Mouse (Mus musculus) layer of hippocampus, adult 9-11 months (tissue): Measurements from ENCODE around the gene Slc34a3.

Experiments used
- DNase-seq: peaks from one replicate; pipeline ENCODE4 v3.0.0; 2022

The Slc34a3 gene

DNA sequence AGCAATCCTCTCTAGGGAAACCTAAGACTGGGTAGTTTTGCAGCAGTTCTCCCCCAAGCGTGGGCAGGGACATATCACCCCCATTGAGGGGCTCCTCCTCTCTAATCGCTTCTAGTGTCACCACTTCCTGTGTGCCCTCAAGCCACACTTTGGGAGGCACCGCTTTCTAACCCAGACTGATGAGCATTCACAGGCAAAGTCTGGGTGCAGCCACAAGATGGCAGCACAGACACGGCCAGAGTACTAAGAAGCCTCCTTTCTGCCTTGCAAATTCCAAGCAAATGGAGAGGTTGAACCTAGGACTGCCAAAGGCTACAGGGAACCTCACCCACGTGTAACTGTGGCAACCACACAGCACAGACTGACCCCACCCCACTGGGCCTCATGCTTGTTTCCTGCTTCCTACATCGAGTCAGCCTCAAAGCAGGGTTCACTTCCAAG, 40.8 kb downstream of the Slc34a3 start:
- DNase-seq, result peak; percentile 82

DNA sequence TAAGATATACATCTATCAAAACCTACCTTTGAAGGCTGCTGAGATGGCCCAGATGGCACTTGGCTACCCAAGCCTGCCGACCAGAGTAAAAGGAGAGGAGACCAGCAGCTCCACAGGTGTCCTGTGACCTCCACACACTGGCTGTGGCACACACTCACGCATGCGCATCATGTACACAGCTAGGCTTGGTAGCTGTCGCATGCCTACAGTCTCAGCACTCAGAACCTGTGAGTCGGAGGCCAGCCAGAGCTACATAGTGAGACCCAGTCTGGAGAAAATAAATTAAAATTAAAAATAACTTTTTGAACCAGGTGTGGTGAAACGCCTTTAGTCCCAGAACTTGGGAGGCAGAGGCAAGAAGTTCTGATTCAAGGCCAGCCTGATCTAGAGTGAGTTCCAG, 46.3 kb downstream of the Slc34a3 start:
- DNase-seq, result no peak

- DNase-seq, result no peak
Observed at GRCm38 (mm10) chr2:25186575-25186930, 47.6 kb downstream of the Slc34a3 start.

GRCm38 (mm10) chr2:25185625-25186574, 48.3 kb downstream of the Slc34a3 start:
- peak; percentile 40 for DNase-seq

- no peak for DNase-seq
Observed at GRCm38 (mm10) chr2:25184496-25184895, 49.7 kb downstream of the Slc34a3 start.

- DNase-seq, result no peak
Observed at GRCm38 (mm10) chr2:25183336-25183735, 50.8 kb downstream of the Slc34a3 start.

GRCm38 (mm10) chr2:25182664-25183063, 51.5 kb downstream of the Slc34a3 start:
- peak; percentile 41 for DNase-seq

DNA sequence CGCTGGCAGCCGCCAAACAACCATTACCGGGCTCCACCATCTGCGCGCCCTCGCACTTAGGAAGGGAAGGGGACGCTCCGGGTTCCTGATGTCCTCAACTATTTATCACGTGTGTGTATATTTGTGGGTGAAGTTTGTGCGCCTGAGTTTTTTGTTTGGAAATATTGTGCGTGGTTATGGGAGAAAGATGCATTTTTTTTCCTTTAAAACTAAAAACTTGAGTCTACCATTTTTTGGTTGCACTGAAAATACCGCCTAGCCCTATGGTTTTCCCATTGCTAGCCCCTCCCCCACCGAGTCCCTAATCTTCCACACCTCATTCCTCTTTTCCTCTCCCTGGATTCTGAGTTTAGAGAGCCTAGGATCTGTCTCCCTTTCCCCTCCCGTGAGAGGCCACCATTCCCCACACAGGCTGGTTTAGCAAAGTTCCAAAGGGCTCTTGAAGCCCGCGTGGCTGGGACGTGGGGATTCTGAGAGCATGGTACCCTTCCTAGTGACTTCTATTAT, 52.2 kb downstream of the Slc34a3 start:
- DNase-seq, result no peak

DNA sequence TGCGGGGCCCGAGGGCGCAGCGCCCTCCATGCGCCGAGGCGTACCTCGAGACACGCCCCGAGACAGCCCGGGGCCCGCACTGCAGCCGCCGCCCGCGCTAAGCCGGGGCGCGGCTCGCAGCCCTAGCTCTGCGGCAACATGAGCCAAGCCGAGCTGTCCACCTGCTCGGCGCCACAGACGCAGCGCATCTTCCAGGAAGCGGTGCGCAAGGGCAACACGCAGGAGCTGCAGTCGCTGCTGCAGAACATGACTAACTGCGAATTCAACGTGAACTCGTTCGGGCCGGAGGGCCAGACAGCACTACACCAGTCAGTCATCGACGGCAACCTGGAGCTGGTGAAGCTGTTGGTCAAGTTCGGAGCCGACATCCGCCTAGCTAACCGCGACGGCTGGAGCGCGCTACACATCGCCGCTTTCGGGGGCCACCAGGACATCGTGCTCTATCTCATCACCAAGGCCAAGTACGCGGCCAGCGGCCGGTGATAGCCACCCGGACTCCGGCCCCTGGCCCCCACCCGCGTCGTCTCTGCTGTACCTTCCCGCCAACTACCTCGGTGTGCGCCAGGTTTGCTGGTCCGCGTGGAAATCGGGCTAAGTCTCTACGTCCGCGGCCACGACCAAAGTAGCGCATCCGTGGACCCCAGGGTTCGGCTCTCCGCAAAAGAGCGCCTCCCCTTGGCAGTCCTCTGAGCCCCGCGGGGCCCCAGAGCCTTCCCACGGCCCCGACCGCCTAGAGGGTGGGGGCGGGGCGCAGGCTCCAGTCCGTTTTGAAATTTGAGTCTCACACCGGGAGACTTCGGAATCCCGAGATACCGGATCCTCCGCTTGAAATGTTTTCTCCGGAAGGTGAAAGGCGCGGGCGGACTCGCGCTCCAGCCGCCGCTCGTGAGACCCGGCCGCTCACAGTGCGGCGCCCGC, 52.9 kb downstream of the Slc34a3 start:
- DNase-seq, result no peak

- peak; percentile 96 for DNase-seq
Observed at GRCm38 (mm10) chr2:25180478-25180903, 53.7 kb downstream of the Slc34a3 start, which contains the start of gene Nrarp. Gene Nrarp, plus strand, starts transcription at chr2:25180758.

DNA sequence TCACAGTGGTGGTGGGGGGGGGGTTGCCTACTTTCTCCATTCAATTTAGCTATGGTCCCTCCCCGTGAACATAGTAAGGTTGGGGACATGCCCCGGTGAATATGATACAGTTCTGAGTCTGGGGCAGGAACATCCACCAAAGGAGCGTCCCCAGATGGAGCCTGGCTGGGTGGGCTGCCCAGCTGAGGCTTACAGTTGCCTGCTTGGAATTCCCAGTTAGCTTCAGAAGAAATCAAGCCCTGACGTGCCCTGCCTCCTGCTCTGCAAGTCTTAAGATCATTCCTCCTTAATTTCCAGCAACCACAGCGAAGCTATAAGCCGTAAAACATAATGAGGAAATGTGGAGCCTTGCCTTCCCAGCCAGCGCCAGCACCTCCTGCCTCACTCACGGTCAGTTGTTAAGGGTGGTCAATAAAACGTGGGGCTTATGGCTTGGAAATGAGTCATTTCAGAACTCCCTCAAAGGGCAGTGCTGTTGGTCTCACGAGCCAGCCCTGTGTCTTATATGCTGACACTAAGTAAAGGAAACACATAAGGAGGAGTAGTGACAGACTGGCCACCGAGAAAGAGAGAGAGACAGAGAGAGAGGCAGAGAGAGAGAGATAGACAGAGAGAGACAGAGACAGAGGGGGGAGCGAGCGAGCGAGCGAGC, 54.5 kb downstream of the Slc34a3 start:
- no peak for DNase-seq
